Mouse (Mus musculus) pancreas, adult 10 weeks (tissue): ENCODE data around the gene Zfp518a. TPM values are rescaled to one million over a fixed set of nuclear protein-coding genes. Genes with fewer than 3 reads are reported as not detected.

Experiments used
- polyA plus RNA-seq: library from polyadenylated mRNA; stranded (reverse); fragments of 350-450 nt; fragmentation: Illumina TruSeq; extraction: RNeasy Lipid Tissue Mini Kit (QIAGEN cat#74804); gene quantifications from one replicate; pipeline ENCODE4 v1.2.3, GENCODE M21; 2015; ENCODE audit warnings: low read depth, low replicate concordance; ENCODE audit not compliant: insufficient read depth

Zfp518a gene
- 1.7 TPM for polyA plus RNA-seq

GRCm38 (mm10) chr19:40894519-40895392 lies at the start of gene Zfp518a:
TSS of gene Zfp518a (plus strand) at chr19:40894705.

Other genes starting within 250 kb of the Zfp518a start
- gene Cc2d2b, start 146.0 kb upstream of the Zfp518a start, polyA plus RNA-seq: 1.5 TPM
- gene Ccnj, start 63.4 kb upstream of the Zfp518a start, polyA plus RNA-seq: 0.89 TPM
- gene Blnk, start 99.8 kb downstream of the Zfp518a start, polyA plus RNA-seq: 2.3 TPM
- gene Dntt, start 134.6 kb downstream of the Zfp518a start, polyA plus RNA-seq: not detected
- gene Opalin, start 182.4 kb downstream of the Zfp518a start, polyA plus RNA-seq: not detected